Mouse (Mus musculus): ENCODE data around the gene Mcoln2.

Mcoln2 gene

GRCm38 (mm10) chr3:146146131-146146530, 3.5 kb upstream of the Mcoln2 start:
- no peak for DNase-seq (ENCODE audit: low spot score)

GRCm38 (mm10) chr3:146150058-146150400, 396 bp downstream of the Mcoln2 start:
- peak; percentile 41 for DNase-seq (ENCODE audit: low spot score)

- DNase-seq (ENCODE audit: low spot score), result peak; percentile 22
Measured at GRCm38 (mm10) chr3:146150560-146150959, 927 bp downstream of the Mcoln2 start.

- no peak for DNase-seq (ENCODE audit: low spot score)
Measured at GRCm38 (mm10) chr3:146151328-146151727, 1.7 kb downstream of the Mcoln2 start.

- DNase-seq (ENCODE audit: low spot score), result no peak
Measured at GRCm38 (mm10) chr3:146151755-146152154, 2.1 kb downstream of the Mcoln2 start.

GRCm38 (mm10) chr3:146152348-146152747, 2.7 kb downstream of the Mcoln2 start:
- DNase-seq (ENCODE audit: low spot score), result no peak

- DNase-seq (ENCODE audit: low spot score), result no peak
Measured at GRCm38 (mm10) chr3:146152913-146153312, 3.3 kb downstream of the Mcoln2 start.

GRCm38 (mm10) chr3:146153862-146154611, 4.4 kb downstream of the Mcoln2 start:
- DNase-seq (ENCODE audit: low spot score), result no peak

- DNase-seq (ENCODE audit: low spot score), result no peak
Measured at GRCm38 (mm10) chr3:146155628-146156576, 6.3 kb downstream of the Mcoln2 start.

GRCm38 (mm10) chr3:146156811-146157210, 7.2 kb downstream of the Mcoln2 start:
- DNase-seq (ENCODE audit: low spot score), result no peak

GRCm38 (mm10) chr3:146158039-146158438, 8.4 kb downstream of the Mcoln2 start:
- no peak for DNase-seq (ENCODE audit: low spot score)

GRCm38 (mm10) chr3:146159360-146159759, 9.7 kb downstream of the Mcoln2 start:
- no peak for DNase-seq (ENCODE audit: low spot score)

- DNase-seq (ENCODE audit: low spot score), result no peak
Measured at GRCm38 (mm10) chr3:146162197-146162596, 12.6 kb downstream of the Mcoln2 start.

GRCm38 (mm10) chr3:146169356-146169755, 19.7 kb downstream of the Mcoln2 start:
- no peak for DNase-seq (ENCODE audit: low spot score)

- no peak for DNase-seq (ENCODE audit: low spot score)
Measured at GRCm38 (mm10) chr3:146173030-146173429, 23.4 kb downstream of the Mcoln2 start.

GRCm38 (mm10) chr3:146174215-146174614, 24.6 kb downstream of the Mcoln2 start:
- DNase-seq (ENCODE audit: low spot score), result no peak

- DNase-seq (ENCODE audit: low spot score), result no peak
Measured at GRCm38 (mm10) chr3:146177295-146177694, 27.7 kb downstream of the Mcoln2 start.

- peak; percentile 76 for DNase-seq (ENCODE audit: low spot score)
Measured at GRCm38 (mm10) chr3:146177748-146178582, 28.3 kb downstream of the Mcoln2 start.

- no peak for DNase-seq (ENCODE audit: low spot score)
Measured at GRCm38 (mm10) chr3:146180341-146180740, 30.7 kb downstream of the Mcoln2 start.

GRCm38 (mm10) chr3:146180986-146181385, 31.4 kb downstream of the Mcoln2 start:
- DNase-seq (ENCODE audit: low spot score), result peak; percentile 49

GRCm38 (mm10) chr3:146184992-146185657, 35.5 kb downstream of the Mcoln2 start:
- DNase-seq (ENCODE audit: low spot score), result peak; percentile 31

- DNase-seq (ENCODE audit: low spot score), result no peak
Measured at GRCm38 (mm10) chr3:146186033-146186432, 36.4 kb downstream of the Mcoln2 start.
